Mouse (Mus musculus) midbrain, embryonic 14.5 days (tissue): ENCODE data around the gene Hes2. TPM values are rescaled to one million over a fixed set of nuclear protein-coding genes. Genes with fewer than 3 reads are reported as not detected.
A peak's percentile ranks its signal among the peaks of the same experiment; 100 is the strongest.

ENCODE experiments used
- ATAC-seq: fragments of 200-750 bp; cut with Nextera tagmentation; 2 replicates; pipeline ENCODE4 v1.8.0; 2017; ENCODE audit warnings: moderate number of reproducible peaks, moderate library complexity; ENCODE audit not compliant: low FRiP score, low TSS enrichment
- DNase-seq: peaks from one replicate; pipeline ENCODE4 v3.0.0-alpha.2; 2015
- H3K27ac ChIP-seq: fragments of 300-500 bp; sonication (generic); replicated peaks from 2 replicates; pipeline ENCODE4 v1.5.1; 2014; ENCODE audit warnings: mild to moderate bottlenecking, low read depth, low read length, moderate library complexity
- H3K27me3 ChIP-seq: fragments of 300-500 bp; sonication (generic); 2 replicates; pipeline ENCODE4 v1.6.1; 2014; ENCODE audit warnings: low read length, control low read depth, mixed read lengths; ENCODE audit not compliant: control insufficient read depth, insufficient read depth
- H3K36me3 ChIP-seq: fragments of 300-500 bp; sonication (generic); 2 replicates; pipeline ENCODE4 v1.6.1; 2014; ENCODE audit warnings: low read length, control low read depth; ENCODE audit not compliant: control insufficient read depth, insufficient read depth
- H3K4me1 ChIP-seq: fragments of 300-500 bp; sonication (generic); 2 replicates; pipeline ENCODE4 v1.6.1; 2014; ENCODE audit warnings: mild to moderate bottlenecking, antibody characterized with exemption, low read length, control low read depth; ENCODE audit not compliant: control insufficient read depth, insufficient read depth
- H3K4me2 ChIP-seq: fragments of 300-500 bp; sonication (generic); 2 replicates; pipeline ENCODE4 v1.6.1; 2014; ENCODE audit warnings: mild to moderate bottlenecking, low read length, moderate library complexity
- H3K4me3 ChIP-seq: fragments of 300-500 bp; sonication (generic); replicated peaks from 2 replicates; pipeline ENCODE4 v1.5.1; 2014; ENCODE audit warnings: low read depth, low read length
- H3K9ac ChIP-seq: fragments of 300-500 bp; sonication (generic); replicated peaks from 2 replicates; pipeline ENCODE4 v1.6.1; 2014; ENCODE audit warnings: mild to moderate bottlenecking, low read length, moderate library complexity
- H3K9me3 ChIP-seq: fragments of 300-500 bp; sonication (generic); 2 replicates; pipeline ENCODE4 v1.6.1; 2016; ENCODE audit warnings: low read length, control low read depth, mixed read lengths; ENCODE audit not compliant: control insufficient read depth
- WGBS: fragments of 180-500 bp; shearing (Covaris S2); extraction: QIAGEN DNeasy Blood & Tissue Kit; methylation state at CpG from one replicate; pipeline ENCODE4 v1.1.7; 2014; 5-methylcytosine and 5-hydroxymethylcytosine counted together
- polyA plus RNA-seq: library from polyadenylated mRNA; unstranded; fragments of >200 nt; fragmentation: Nextera tagmentation; extraction: Ambion mirVana; gene quantifications from 2 replicates; pipeline ENCODE4 v1.2.1, GENCODE M21; 2014

Hes2 gene
- polyA plus RNA-seq, 1 experiment from 2014 or later = not detected

GRCm38 (mm10) chr4:152120311-152121182 lies 38.1 kb upstream of the Hes2 start:
- no peak for DNase-seq
- no peaks in the 10 kb centered on the region for H3K36me3 ChIP-seq
- H3K27ac ChIP-seq = no peak overlapping the region
- H3K9ac ChIP-seq = peak overlapping the region; percentile 2; the same call in 1 of the 2 replicates
- WGBS = 2% methylated on average over 31 of the region's 31 CpGs
- peak overlapping the region; percentile 3; the same call in 1 of the 2 replicates for H3K4me3 ChIP-seq
- ATAC-seq = no peak
- H3K27me3 ChIP-seq = peaks cover 94% of the 10 kb centered on the region
- peaks cover 15% of the 10 kb centered on the region; the same call in 1 of the 2 replicates for H3K4me1 ChIP-seq
- peak overlapping the region; percentile 30 for H3K4me2 ChIP-seq
- H3K9me3 ChIP-seq = no peaks in the 10 kb centered on the region

GRCm38 (mm10) chr4:152121183-152121505 lies 37.5 kb upstream of the Hes2 start:
- H3K9ac ChIP-seq = no peak overlapping the region
- DNase-seq (no peak), ATAC-seq (no peak)
- H3K4me2 ChIP-seq = peak overlapping the region; percentile 30
- H3K9me3 ChIP-seq = no peaks in the 10 kb centered on the region
- H3K27ac ChIP-seq = no peak overlapping the region
- no peak overlapping the region for H3K4me3 ChIP-seq
- under 1% methylated on average over 12 of the region's 12 CpGs for WGBS
- no peaks in the 10 kb centered on the region for H3K36me3 ChIP-seq
- peaks cover 95% of the 10 kb centered on the region for H3K27me3 ChIP-seq
- H3K4me1 ChIP-seq = peaks cover 15% of the 10 kb centered on the region; the same call in 1 of the 2 replicates

DNA sequence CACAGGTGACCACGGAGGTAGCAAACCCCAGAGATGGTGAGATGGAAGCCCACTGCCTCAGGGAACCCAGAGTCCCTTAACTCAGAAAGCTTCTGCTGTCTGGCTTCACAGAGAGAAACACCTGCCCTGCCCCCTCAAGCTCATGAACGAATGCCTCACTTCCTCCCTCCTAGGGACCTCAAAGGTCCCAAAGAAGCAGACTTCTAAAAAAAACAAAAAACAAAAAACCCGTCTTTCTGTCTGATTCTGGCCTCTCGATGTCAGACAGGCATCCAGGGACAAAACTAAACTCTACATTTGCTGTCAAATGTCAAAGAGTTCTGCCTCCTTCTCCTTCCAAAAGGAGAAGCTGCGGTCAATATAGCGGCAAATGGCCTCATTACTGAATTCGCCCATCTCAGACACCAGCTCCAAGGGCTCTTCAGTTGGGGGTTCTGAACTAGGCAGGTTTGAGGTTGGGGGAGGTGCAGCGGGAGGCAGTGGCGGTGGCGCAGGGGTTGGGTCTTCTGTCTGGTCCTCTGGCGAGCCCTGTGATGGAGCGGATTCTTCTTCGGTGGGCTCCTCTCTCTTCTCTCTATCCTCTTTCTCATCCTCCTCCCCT lies 34.2 kb upstream of the Hes2 start:
- Histone ChIP-seq H3K36me3 (no peaks in the 10 kb centered on the region), H3K4me3 (no peak overlapping the region), H3K4me1 (peaks cover 16% of the 10 kb centered on the region; the same call in 1 of the 2 replicates), H3K9me3 (no peaks in the 10 kb centered on the region), H3K27me3 (peaks cover 100% of the 10 kb centered on the region), H3K4me2 (no peak overlapping the region), H3K9ac (no peak overlapping the region), H3K27ac (no peak overlapping the region)
- no peak for ATAC-seq
- WGBS = 8% methylated on average over 13 of the region's 13 CpGs
- DNase-seq = no peak

GRCm38 (mm10) chr4:152125161-152126025 lies 33.3 kb upstream of the Hes2 start:
- ATAC-seq (no peak), DNase-seq (peak; percentile 28)
- peak overlapping the region; percentile 24 for H3K4me3 ChIP-seq
- peak overlapping the region; percentile 47 for H3K4me2 ChIP-seq
- no peaks in the 10 kb centered on the region for H3K36me3 ChIP-seq
- peaks cover 100% of the 10 kb centered on the region for H3K27me3 ChIP-seq
- H3K4me1 ChIP-seq = peaks cover 13% of the 10 kb centered on the region
- H3K27ac ChIP-seq = no peak overlapping the region
- 4% methylated on average over 56 of the region's 56 CpGs for WGBS
- no peaks in the 10 kb centered on the region for H3K9me3 ChIP-seq
- H3K9ac ChIP-seq = no peak overlapping the region

GRCm38 (mm10) chr4:152126026-152126920 lies 32.4 kb upstream of the Hes2 start:
- H3K4me1 ChIP-seq = peaks cover 16% of the 10 kb centered on the region
- H3K27me3 ChIP-seq = peaks cover 100% of the 10 kb centered on the region
- H3K27ac ChIP-seq = no peak overlapping the region
- ATAC-seq (no peak), DNase-seq (peak; percentile 58)
- H3K9me3 ChIP-seq = no peaks in the 10 kb centered on the region
- peak overlapping the region; percentile 47 for H3K4me2 ChIP-seq
- H3K4me3 ChIP-seq = peak overlapping the region; percentile 24
- WGBS = 2% methylated on average over 65 of the region's 65 CpGs
- peak overlapping the region; percentile 20; the same call in 1 of the 2 replicates for H3K9ac ChIP-seq
- no peaks in the 10 kb centered on the region for H3K36me3 ChIP-seq

- H3K9ac ChIP-seq = no peak overlapping the region
- H3K27me3 ChIP-seq = peaks cover 100% of the 10 kb centered on the region
- H3K4me1 ChIP-seq = peaks cover 18% of the 10 kb centered on the region
- ATAC-seq (no peak), DNase-seq (no peak)
- H3K4me2 ChIP-seq = no peak overlapping the region
- H3K27ac ChIP-seq = no peak overlapping the region
- no peaks in the 10 kb centered on the region for H3K36me3 ChIP-seq
- H3K4me3 ChIP-seq = no peak overlapping the region
- 83% methylated on average over 11 of the region's 11 CpGs for WGBS
- H3K9me3 ChIP-seq = no peaks in the 10 kb centered on the region
Measured at GRCm38 (mm10) chr4:152127884-152128283, 30.8 kb upstream of the Hes2 start.

- H3K36me3 ChIP-seq = no peaks in the 10 kb centered on the region
- H3K27me3 ChIP-seq = peaks cover 100% of the 10 kb centered on the region
- no peak overlapping the region for H3K27ac ChIP-seq
- H3K4me1 ChIP-seq = peaks cover 18% of the 10 kb centered on the region
- no peak overlapping the region for H3K4me3 ChIP-seq
- 55% methylated on average over 5 of the region's 5 CpGs for WGBS
- ATAC-seq (no peak), DNase-seq (no peak)
- H3K9ac ChIP-seq = no peak overlapping the region
- no peaks in the 10 kb centered on the region for H3K9me3 ChIP-seq
- no peak overlapping the region for H3K4me2 ChIP-seq
Measured at GRCm38 (mm10) chr4:152128784-152129183, 29.9 kb upstream of the Hes2 start.
